Mouse (Mus musculus) limb, embryonic 10.5 days (tissue): ENCODE results near the gene Lhpp. TPM values are rescaled to one million over a fixed set of nuclear protein-coding genes. Genes with fewer than 3 reads are reported as not detected.
"Not testable (repeated sequence)": the region's sequence is repeated elsewhere in the genome, so short reads cannot be mapped to it uniquely, and the experiment has no call there.

Source experiments
- DNase-seq: peaks from one replicate; pipeline ENCODE4 v3.0.0-alpha.2; 2017; ENCODE audit warnings: low spot score
- H3K27ac ChIP-seq: fragments of 300-500 bp; sonication (generic); 2 replicates; pipeline ENCODE4 v1.5.1; 2016; ENCODE audit warnings: mild to moderate bottlenecking
- H3K27me3 ChIP-seq: fragments of 300-500 bp; sonication (generic); 2 replicates; pipeline ENCODE4 v1.6.1; 2016; ENCODE audit warnings: low read depth, mild to moderate bottlenecking; ENCODE audit not compliant: poor library complexity, severe bottlenecking
- H3K36me3 ChIP-seq: fragments of 300-500 bp; sonication (generic); 2 replicates; pipeline ENCODE4 v1.6.1; 2016; ENCODE audit warnings: mild to moderate bottlenecking, moderate library complexity
- H3K4me1 ChIP-seq: fragments of 300-500 bp; sonication (generic); 2 replicates; pipeline ENCODE4 v1.6.1; 2016
- H3K4me3 ChIP-seq: fragments of 300-500 bp; sonication (generic); 2 replicates; pipeline ENCODE4 v1.5.1; 2016; ENCODE audit warnings: mild to moderate bottlenecking, moderate library complexity
- H3K9me3 ChIP-seq: fragments of 300-500 bp; sonication (generic); replicated peaks from 2 replicates; pipeline ENCODE4 v1.6.1; 2016; ENCODE audit warnings: mild to moderate bottlenecking
- WGBS: fragments of 180-500 bp; shearing (Covaris S2); methylation state at CpG from one replicate; pipeline ENCODE4 v1.1.7; 2016; 5-methylcytosine and 5-hydroxymethylcytosine counted together
- polyA plus RNA-seq: library from polyadenylated mRNA; unstranded; fragments of >200 nt; fragmentation: Nextera tagmentation; extraction: Ambion mirVana; gene quantifications from 2 replicates; pipeline ENCODE4 v1.2.1, GENCODE M21; 2016

The Lhpp gene
- polyA plus RNA-seq, 1 experiment from 2014 or later = 20.1 TPM

DNA sequence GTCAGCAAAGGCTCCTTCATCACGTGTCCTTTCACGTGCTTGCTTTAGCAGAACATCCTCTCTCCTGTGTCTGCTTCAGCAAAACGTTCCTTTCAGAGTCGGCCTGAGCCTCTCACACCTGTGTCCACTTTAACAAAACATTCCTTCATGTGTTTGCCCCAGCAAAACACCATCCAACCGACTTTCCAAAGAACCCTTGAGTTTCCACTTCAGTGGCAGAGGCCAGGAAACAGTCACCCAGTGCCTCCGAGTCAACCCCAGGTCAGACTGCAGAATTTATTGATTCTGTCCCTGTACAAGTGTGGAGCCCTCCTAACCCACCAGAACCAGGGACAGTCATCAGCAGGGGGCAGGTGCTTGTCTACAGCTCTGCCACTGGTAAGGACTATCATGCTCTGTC is 52.4 kb downstream of the Lhpp start:
- H3K27me3 ChIP-seq, H3K9me3 ChIP-seq, H3K27ac ChIP-seq, DNase-seq, H3K36me3 ChIP-seq, H3K4me3 ChIP-seq: not testable (repeated sequence)
- 79% methylated on average over 6 of the region's 6 CpGs for WGBS
- peaks cover 63% of the 10 kb centered on the region for H3K4me1 ChIP-seq

DNA sequence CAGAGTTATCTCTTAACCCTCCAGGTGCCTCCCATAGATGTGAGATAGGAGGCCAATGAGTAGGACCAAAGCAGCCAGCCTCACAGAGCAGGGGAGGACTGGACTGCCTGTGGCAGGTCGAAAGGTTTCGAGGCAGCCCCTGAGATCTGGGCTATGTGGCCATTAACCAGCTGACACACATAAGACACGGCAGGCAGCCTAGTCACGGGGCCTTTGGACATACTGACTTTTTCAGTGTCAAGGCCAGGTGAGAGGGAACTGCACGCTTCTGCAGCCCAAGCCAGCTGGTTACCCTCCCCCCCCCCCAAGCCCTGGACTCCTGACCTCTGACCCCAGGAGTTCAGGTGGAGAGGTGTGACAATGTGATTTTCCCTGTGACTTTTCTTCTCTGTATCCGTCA is 54.4 kb downstream of the Lhpp start:
- Histone ChIP-seq H3K36me3 (no peaks in the 10 kb centered on the region), H3K4me1 (peaks cover 43% of the 10 kb centered on the region), H3K27me3 (no peaks in the 10 kb centered on the region), H3K4me3 (no peak overlapping the region), H3K9me3 (no peaks in the 10 kb centered on the region), H3K27ac (peak overlapping the region; percentile 11; the same call in 1 of the 2 replicates)
- WGBS = 72% methylated on average over 6 of the region's 6 CpGs
- no peak for DNase-seq

DNA sequence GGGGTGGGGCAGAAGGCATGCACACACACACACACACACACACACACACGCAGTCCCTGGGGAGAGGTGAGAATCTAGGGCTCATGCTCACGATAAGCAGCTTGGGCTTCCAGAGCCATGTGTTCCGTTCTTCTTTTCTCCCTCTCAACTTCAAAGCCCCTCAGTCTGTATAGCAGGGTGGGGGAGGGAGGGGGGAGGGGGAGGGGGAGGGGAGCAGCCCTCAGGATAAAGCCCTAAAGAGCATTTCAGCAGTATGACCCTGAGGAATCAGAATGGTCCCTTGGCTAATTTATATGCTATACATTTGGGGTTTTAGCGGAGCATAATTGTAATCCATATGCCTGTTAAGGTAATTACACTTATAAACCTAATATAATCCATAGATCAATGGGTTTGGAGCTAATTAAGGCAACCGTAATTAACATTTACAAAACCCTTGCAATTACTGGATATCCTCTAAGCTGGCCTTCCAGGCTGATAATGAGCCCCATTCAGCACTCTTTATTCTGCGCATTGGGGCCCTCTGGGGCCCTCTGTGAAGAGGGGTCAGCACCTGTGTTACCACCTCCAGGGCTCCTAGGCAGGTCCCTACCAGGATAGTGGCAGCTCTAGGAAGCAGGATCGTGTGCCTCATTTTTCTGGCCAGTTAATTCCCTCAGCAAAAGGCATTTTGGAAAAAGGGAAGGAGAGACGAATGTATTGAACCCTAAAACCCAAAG is 55.4 kb downstream of the Lhpp start:
- no peak for DNase-seq
- WGBS = 41% methylated on average over 8 of the region's 8 CpGs
- Histone ChIP-seq H3K9me3 (no peaks in the 10 kb centered on the region), H3K36me3 (no peaks in the 10 kb centered on the region), H3K27me3 (no peaks in the 10 kb centered on the region), H3K4me3 (no peak overlapping the region), H3K27ac (peak overlapping the region; percentile 11; the same call in 1 of the 2 replicates), H3K4me1 (peaks cover 35% of the 10 kb centered on the region)

DNA sequence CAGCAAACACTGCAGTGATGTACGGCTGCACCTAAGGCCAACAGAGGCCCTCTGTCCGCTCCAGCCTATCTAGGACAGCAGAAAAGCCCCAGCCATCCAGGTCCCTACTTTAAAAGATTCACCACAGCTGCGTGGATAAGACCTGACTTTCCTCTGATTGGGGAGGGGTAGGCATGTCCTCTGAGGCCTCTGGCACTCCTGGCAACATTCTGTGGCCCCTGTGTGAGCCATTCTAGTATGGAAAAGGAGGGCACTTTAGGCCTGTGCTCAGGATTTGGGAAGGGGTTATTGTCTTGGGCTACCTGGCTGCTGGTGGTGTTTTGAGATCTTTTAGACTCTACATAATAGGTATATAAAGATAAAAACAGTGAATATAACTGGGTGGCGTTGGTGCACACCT is 56.1 kb downstream of the Lhpp start:
- Histone ChIP-seq H3K27me3 (no peaks in the 10 kb centered on the region), H3K4me3 (no peak overlapping the region)
- WGBS = 79% methylated on average over 4 of the region's 4 CpGs

DNA sequence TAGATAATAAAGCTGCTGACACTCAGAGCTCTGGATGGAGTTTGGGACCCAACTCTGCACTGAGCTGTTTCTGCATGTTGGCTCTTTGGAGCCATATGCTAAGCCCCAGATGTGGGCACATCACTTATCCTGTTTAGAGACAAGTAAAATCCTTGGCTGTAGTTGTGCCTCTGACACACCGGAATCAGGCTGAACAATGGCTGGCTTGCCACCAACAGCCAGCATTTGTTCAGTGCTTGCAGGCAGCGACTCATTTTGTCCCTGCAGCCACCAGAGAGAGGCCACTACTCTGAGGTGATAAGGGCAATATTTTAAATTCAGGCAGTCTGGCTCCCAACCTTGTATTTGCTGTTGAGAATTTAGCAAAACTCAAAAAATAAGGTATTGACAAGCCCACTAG is 58.2 kb downstream of the Lhpp start:
- H3K4me3 ChIP-seq = no peak overlapping the region
- no peak for DNase-seq
- no peak overlapping the region for H3K27ac ChIP-seq
- no peaks in the 10 kb centered on the region for H3K27me3 ChIP-seq
- H3K4me1 ChIP-seq = peaks cover 24% of the 10 kb centered on the region
- H3K9me3 ChIP-seq = no peaks in the 10 kb centered on the region
- H3K36me3 ChIP-seq = no peaks in the 10 kb centered on the region
- WGBS = 94% methylated on average over 2 of the region's 2 CpGs

More for the DNA sequence above, 56.1 kb downstream of the Lhpp start:
- no peak overlapping the region for H3K27ac ChIP-seq
- no peak for DNase-seq
- H3K4me1 ChIP-seq = peaks cover 32% of the 10 kb centered on the region
- no peaks in the 10 kb centered on the region for H3K9me3 ChIP-seq
- no peaks in the 10 kb centered on the region for H3K36me3 ChIP-seq

DNA sequence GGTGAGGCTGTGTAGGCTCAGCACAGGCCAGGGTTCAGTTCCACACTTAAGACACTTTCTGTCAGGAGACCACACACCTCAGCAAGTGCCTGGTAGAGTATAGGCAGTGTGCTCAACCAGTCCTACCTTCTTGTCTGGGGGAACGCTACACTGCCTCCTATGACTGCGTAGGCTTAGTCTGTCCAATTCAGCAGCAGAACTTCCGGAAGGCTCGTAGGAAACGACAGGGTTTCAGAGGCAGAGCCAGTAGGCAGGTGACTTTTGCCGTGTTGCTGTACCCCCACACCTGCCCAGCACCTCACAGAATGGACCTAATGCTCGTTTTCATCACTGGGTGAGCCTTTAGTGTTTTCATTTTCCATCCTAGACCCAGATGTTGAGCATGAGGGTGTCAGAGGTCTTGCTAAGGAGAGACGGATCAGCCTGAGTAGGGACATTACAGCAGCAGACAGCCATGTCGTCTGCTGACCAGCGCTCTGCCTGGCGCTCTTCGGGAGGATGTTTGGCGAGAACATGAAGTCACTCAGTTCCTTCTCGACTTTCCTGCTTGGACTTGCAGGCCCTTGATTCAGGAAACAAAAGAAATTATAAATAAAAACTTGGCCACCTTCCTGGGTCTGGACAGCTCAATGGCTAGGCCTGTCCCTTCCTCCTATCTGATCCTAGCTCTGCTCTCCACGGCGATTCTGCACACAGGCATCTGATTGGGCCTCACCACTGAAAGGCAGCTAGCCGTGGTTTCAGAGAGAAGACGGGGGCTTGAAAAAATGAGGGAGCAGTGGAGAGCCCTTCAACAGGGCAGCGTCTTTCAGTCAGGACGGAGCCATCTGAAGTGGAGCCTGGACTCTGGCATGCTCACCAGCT is 59.8 kb downstream of the Lhpp start:
- Histone ChIP-seq H3K4me3 (no peak overlapping the region), H3K4me1 (peaks cover 13% of the 10 kb centered on the region), H3K27me3 (no peaks in the 10 kb centered on the region), H3K9me3 (no peaks in the 10 kb centered on the region), H3K27ac (no peak overlapping the region), H3K36me3 (no peaks in the 10 kb centered on the region)
- WGBS = 91% methylated on average over 20 of the region's 20 CpGs
- DNase-seq = no peak

DNA sequence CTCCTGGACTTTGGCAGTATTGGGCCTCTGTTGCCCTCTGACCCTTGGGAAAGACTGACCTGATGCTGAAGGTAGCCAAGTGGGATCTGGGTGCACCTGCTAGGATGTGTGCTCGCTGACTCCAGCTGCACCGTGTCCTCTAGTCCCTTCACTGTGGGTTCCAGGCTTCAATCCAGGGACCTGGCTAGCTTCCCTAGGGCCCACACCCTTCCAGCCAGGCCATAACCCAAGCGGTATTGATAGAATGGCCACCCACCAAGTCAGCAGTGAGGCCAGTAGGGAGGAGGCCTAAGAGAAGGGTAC is 60.4 kb downstream of the Lhpp start:
- WGBS = 96% methylated on average over 3 of the region's 3 CpGs
- DNase-seq = no peak
- Histone ChIP-seq H3K36me3 (no peaks in the 10 kb centered on the region), H3K27me3 (no peaks in the 10 kb centered on the region), H3K4me3 (no peak overlapping the region), H3K9me3 (no peaks in the 10 kb centered on the region), H3K27ac (no peak overlapping the region), H3K4me1 (peaks cover 8% of the 10 kb centered on the region)

DNA sequence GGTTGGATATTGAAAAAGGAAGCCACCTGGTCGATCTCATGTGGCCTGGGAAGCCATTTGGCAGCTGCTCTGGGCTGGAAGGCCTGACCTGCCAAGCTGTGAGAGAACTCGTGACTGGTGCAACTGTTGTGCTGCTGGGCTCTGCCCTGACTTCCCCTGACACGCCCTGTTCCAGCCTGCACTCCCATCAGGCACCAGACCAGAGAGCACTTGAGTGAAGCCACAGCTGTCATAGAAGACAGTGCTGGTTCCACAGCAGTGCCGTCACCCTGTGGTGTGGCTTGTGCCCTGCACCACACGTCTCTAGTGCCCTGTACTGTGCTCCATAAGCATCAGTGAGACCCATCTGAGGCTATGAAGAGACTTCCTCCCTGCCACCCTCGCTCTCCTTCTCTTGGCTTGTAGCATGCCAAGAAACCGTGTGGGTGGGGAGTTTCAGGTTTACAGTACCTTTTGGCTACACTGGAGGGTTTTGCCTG is 62.1 kb downstream of the Lhpp start:
- no peaks in the 10 kb centered on the region for H3K36me3 ChIP-seq
- no peaks in the 10 kb centered on the region for H3K4me1 ChIP-seq
- no peak overlapping the region for H3K4me3 ChIP-seq
- 74% methylated on average over 7 of the region's 7 CpGs for WGBS
- no peak for DNase-seq
- H3K27me3 ChIP-seq = no peaks in the 10 kb centered on the region
- no peaks in the 10 kb centered on the region for H3K9me3 ChIP-seq
- no peak overlapping the region for H3K27ac ChIP-seq

DNA sequence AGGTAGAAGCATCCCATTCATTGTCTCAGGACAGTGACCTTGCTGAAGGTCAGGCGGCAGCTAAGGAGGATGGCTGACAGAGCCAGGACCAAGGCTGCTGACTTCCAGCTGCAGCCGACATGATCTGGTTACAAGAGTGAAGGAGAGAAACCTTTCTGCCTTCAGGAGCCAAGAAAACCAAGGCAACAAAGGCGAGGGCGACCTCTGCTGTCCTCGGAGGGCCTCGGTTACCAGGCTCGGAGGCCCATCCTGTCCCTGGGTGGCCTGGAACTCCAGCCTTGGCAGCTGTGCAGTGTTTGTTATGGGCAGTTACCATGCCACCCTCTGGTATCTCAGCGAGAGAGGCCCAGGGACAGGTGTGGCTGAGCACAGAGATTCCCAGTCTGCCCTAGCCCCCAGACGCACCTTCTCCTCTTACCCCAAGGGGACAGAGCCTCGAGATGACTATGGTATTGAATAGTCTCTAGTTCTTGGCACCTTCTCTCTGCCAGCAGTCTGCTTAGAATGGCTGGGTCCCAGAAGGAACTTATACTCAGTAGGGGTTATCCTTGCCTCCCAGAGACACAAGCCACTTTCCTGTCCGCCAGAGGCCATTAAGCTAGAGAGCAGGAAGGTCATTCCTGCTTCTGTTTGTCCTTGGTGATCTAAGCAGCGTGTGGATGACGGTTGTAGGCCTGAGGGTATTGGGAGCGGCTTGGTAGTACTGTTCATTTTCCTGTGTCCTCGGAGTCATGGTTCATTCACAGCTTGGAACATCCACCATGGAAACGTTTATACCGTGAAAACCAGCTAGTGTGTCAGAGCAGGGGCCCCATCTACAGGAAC is 63.7 kb downstream of the Lhpp start:
- no peaks in the 10 kb centered on the region for H3K9me3 ChIP-seq
- H3K27me3 ChIP-seq = no peaks in the 10 kb centered on the region
- H3K36me3 ChIP-seq = no peaks in the 10 kb centered on the region
- no peak overlapping the region for H3K4me3 ChIP-seq
- H3K27ac ChIP-seq = peak overlapping the region; percentile 21; the same call in 1 of the 2 replicates
- WGBS = 70% methylated on average over 17 of the region's 17 CpGs
- DNase-seq = no peak
- H3K4me1 ChIP-seq = no peaks in the 10 kb centered on the region

DNA sequence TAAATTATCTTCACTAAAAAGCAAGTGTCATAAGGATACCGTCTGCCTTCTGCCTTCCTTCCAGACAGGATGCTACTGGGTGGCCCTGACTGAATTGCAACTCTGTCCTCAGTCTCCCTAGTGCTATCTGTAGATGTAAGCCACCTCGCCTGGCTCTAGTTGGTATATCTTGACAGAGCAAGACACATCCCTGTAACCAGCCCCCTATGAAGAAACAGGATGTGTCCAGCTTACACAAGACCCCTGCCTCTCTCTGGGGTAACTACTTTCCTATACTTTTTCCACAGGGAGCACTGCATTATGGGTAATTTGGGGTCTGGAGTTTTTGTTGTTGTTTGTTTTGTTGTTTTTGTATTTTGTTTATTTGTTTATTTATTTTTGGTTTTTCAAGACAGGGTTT is 65.5 kb downstream of the Lhpp start:
- no peaks in the 10 kb centered on the region for H3K36me3 ChIP-seq
- H3K27me3 ChIP-seq = no peaks in the 10 kb centered on the region
- WGBS = 89% methylated on average over 2 of the region's 2 CpGs
- no peak for DNase-seq
- no peaks in the 10 kb centered on the region for H3K9me3 ChIP-seq
- no peak overlapping the region for H3K4me3 ChIP-seq
- no peaks in the 10 kb centered on the region for H3K4me1 ChIP-seq
- no peak overlapping the region for H3K27ac ChIP-seq

DNA sequence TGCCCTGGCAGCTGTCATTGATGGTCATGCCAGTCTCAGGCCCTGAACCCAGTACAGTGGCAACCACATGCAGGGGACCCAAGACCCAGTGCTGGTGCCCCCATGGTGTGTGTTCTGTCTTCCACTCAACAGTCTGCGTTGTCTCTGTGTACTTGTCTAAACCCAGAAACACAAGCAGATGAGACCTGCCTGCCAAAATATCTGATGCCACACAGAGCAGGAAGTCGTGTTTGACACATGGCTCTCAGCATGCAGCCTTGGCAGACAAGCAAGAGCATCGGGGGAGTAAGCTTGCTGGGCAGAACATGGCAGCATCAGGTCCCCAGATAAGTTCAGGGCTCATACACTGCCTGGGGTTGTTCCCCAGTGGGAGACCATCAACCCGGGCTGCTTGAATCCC is 68.7 kb downstream of the Lhpp start:
- Histone ChIP-seq H3K36me3 (no peaks in the 10 kb centered on the region), H3K4me3 (no peak overlapping the region), H3K9me3 (no peaks in the 10 kb centered on the region), H3K4me1 (0 out of 2 replicates have a peak, but pooled peaks cover 3% of the 10 kb centered on the region), H3K27me3 (no peaks in the 10 kb centered on the region), H3K27ac (no peak overlapping the region)
- no peak for DNase-seq
- 86% methylated on average over 4 of the region's 4 CpGs for WGBS

DNA sequence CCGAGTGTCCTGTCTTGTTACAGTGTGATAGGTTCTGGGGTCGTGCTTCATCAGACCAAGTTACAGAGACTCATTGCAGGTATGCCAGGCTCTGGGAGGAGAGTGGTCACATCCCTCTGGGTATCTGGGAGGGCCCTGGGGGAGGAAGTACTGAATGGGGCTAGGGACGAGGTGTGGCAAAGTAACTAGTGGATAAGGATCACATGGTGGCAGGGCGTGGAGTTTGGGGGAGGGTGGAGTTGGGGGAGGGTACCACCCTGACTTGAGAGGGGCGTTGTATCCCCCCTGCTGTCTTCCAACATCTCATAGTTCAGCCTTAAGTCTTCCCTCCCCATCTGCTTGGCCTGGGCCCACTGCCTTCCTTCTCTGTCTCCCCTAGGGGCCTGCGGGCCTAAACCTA is 69.1 kb downstream of the Lhpp start:
- Histone ChIP-seq H3K27ac (no peak overlapping the region), H3K4me1 (0 out of 2 replicates have a peak, but pooled peaks cover 3% of the 10 kb centered on the region), H3K27me3 (no peaks in the 10 kb centered on the region), H3K4me3 (no peak overlapping the region), H3K9me3 (no peaks in the 10 kb centered on the region), H3K36me3 (no peaks in the 10 kb centered on the region)
- 75% methylated on average over 6 of the region's 6 CpGs for WGBS
- no peak for DNase-seq

DNA sequence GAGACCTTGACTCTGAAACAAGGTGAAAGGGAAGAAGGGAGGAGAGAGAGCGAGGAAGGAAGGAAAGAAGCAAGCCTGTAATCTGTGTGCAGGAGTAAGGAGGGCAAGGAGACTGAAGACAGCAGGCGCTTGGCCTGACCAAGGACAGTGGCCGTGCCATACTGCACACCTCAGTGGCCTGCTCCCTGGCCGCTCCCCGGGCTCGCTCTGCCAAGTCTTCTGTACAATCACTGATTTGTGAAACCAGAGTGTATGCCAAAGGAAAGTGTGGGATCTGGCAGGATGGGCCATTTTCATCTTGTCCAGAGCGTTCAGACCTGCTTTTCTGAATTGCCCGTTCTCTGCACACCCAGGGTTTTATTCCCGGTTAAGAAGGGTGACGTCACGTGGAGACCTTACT is 70.9 kb downstream of the Lhpp start:
- Histone ChIP-seq H3K36me3 (no peaks in the 10 kb centered on the region), H3K4me1 (0 out of 2 replicates have a peak, but pooled peaks cover 3% of the 10 kb centered on the region), H3K27ac (no peak overlapping the region), H3K27me3 (no peaks in the 10 kb centered on the region), H3K9me3 (no peaks in the 10 kb centered on the region), H3K4me3 (no peak overlapping the region)
- DNase-seq = no peak
- 89% methylated on average over 11 of the region's 11 CpGs for WGBS
